Mouse (Mus musculus) liver, embryonic 14.5 days (tissue): ENCODE measurements at regions not wholly inside any gene's neighbourhood (a gene's known extent, or its start where the extent isn't known, plus 50 kb on each side); places are given as distances from the start of the nearest gene placed in this dataset.

Experiments used
- CTCF ChIP-seq: IDR thresholded peaks from 2 replicates; pipeline ENCODE4 v1.5.1; 2016; ENCODE audit warnings: antibody characterized with exemption, low read depth, control low read depth
- EP300 ChIP-seq: IDR thresholded peaks from 2 replicates; pipeline ENCODE4 v1.6.1; 2016; ENCODE audit warnings: antibody characterized with exemption, low read depth

DNA sequence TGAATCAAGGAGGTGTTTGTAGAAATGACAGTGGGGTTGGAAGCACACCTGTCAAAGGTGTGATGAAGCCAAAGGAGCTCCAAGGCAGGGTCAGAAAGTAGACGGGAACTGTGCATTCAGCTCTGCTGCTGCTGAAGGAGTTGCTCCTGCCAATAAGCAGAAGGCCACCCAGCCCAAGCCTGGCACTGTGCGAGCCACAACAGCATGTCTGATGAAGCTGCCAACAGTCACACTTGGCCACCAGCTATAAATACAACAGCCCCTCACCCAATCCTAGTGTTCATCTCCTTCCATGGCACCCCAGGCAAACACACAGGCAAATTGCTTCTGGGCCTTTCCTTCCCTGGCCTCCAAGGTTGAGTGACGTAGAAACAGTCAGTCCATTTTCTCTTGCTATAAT is 125.0 kb downstream of the Srek1 start:
- TF ChIP-seq CTCF = no peak
- no peak for TF ChIP-seq EP300
